Mouse (Mus musculus): ENCODE measurements around the gene Ubtf.

Ubtf gene

GRCm38 (mm10) chr11:102346926-102347325 is 27.4 kb upstream of the Ubtf start:
- no peak for DNase-seq (ENCODE audit: low read depth)

DNA sequence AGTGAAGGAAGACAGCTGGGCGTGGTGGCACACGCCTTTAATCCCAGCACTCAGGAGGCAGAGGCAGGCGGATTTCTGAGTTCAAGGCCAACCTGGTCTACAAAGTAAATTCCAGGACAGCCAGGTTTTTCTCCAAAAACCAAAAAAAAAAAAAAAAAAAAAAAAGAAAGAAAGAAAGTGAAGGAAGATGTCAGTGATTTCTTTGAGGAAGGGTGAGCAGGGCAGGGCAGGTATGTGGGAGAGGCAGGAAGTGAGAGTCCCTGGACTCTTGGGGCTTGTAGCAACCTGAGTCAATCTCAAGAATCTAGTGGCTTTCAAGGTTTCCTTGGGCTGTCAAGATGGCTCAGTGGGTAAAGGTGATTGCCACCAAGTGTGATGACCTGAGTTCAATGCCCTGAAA is 24.9 kb upstream of the Ubtf start:
- DNase-seq (ENCODE audit: low read depth): no peak

- no peak for DNase-seq (ENCODE audit: low read depth)
Observed at GRCm38 (mm10) chr11:102342742-102343141, 23.2 kb upstream of the Ubtf start.

GRCm38 (mm10) chr11:102341101-102341500 is 21.6 kb upstream of the Ubtf start:
- no peak for DNase-seq (ENCODE audit: low read depth)

GRCm38 (mm10) chr11:102339624-102340023 is 20.1 kb upstream of the Ubtf start:
- no peak for DNase-seq (ENCODE audit: low read depth)

DNA sequence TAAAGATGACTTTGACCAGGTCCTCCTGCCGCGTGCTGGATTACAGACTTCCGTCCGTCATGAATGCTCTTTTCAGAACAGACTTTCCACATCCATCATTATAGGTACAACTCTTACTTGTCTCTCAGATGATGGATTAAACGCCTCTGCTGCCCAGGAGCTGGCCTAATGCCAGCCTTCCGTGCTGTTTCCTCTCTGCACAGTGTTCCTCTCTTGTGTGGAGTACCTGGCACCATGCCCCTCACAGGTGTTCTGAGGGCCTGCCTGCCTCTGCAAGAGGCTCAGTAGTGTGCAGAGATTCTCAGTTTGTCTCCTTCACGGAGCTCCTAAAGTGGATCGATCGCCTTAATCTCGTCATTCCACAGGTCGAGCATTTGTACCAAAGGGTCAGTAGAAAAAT is 19.7 kb upstream of the Ubtf start:
- DNase-seq (ENCODE audit: low read depth): no peak

GRCm38 (mm10) chr11:102338561-102338960 is 19.0 kb upstream of the Ubtf start:
- no peak for DNase-seq (ENCODE audit: low read depth)

GRCm38 (mm10) chr11:102337921-102338320 is 18.4 kb upstream of the Ubtf start:
- DNase-seq (ENCODE audit: low read depth): no peak

DNA sequence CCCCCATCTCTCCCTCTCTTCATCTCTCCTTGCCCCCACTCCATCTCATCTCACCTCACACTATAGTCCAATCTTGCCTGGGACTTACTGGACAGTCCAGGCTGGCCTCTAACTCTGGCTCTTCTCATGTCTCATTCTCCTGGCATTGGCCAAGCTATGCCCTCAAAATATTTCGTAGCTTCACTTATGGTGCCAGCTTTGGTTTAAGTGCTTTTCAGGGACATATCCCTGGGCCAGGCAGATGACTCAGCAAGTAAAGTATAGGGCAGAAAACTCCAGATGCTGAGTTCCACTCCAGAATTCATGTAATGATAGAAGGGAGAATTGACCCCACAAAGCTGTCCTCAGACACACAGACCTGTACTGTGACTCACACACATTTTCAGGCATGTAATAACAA is 16.6 kb upstream of the Ubtf start:
- no peak for DNase-seq (ENCODE audit: low read depth)

DNA sequence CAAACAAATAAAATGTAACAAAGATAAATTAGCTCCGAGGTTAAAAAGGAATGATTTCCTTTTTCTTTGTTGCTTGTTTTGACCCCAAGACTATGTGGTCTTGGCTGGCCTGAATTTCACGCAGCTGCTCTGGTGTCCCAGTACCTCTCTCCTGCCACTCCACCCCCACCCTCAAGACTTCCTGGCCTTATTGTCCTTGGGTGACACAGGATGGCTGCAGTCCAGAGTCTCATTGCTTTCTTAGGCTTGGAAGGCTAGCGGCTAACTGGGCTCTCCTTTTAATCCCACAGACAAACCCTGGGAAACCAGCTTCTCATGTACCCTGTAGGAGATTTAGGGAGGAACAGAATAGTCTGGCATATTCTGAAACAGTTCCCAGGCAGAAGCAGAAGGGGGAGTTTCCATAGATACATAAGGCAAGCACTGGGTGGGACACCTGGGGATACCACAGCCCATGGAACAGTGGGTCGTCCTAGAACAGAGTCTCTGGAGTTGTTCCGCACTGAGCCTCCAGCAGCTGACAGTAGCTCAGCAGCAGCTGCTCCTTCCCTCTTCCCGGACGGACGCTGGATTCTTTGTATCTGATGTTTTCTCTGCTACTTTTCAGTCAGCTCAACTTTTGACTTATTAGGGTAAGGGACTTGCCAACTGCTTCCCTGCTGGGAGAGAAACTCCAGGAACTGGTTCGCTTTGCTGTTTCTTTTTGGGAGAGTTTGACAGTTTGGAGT is 15.6 kb upstream of the Ubtf start:
- DNase-seq (ENCODE audit: low read depth): no peak

DNA sequence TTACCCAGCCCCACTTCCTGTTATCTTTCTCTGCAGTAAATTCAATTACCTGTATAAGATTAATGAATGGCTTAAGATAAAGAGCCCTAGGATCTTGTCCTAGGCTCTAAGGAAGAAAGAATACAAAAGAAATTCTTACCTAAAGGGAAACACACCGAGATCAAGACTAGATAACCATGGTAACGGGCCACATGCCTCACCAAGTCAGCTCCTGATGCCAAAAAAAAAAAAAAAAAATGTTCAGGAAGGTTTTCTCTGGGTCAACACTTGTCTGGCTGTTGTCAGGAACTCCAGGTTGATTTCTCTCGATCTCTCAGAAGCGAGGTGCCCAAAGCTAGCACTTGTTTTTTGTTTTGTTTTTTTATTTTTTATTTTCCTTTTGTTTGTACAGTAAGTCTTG is 14.5 kb upstream of the Ubtf start:
- DNase-seq (ENCODE audit: low read depth): no peak

DNA sequence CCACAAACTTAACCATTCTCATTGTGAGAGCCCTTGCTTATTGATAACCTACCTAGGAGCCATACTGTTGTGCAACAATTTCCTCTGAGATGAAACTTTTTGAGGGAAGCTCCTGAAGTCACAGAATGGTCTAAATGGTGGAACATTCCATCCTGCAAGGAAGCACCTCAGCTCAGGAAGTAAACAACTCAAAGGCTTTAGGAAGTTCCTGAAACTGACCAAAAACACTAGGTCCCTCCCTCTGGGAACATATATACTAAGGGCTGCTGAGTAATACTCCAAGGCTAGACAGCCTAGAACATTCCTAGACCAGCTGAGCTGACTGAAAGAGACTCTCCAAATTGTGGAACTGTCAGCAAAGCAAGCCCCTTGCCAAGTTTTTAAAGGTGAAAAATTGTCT is 13.5 kb upstream of the Ubtf start:
- DNase-seq (ENCODE audit: low read depth): no peak

DNA sequence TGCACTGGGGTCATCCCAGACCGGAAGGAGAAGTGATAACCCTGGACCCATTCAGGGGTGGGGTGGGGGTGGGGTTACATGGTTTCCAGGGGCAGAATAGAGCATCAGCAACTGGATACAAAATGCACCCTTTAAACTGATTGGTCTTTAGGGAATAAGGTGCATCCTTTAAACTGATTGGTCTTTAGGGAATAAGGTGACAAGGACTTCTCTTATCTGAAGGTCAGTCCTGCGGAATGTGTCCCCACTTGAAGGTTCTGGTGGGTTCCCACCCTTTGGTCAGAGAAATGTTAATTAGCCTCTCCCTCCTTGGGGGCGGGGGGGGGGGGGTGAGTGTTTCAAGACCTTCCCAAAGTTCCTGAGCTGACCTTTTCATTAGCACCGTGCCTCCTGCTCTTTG is 12.3 kb upstream of the Ubtf start:
- DNase-seq (ENCODE audit: low read depth): no peak

DNA sequence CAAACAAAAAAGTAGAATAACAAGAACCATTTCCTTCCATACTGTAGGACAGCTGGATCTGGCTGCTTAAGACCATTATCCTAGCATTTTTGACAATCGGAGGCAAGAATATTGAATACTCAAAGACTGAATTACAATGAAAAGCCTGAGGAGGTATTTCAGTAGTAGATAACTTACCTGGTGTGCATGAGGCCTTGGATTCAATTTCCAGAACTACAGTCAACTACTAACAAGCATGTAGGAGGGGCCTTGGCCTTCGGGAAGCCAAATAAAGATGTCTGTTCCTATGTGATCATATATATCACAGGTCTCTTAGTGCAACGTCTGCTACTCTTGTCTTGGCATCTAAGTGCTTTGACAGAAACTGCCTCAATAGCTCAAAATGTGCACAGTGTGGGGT is 10.5 kb upstream of the Ubtf start:
- DNase-seq (ENCODE audit: low read depth): no peak

- no peak for DNase-seq (ENCODE audit: low read depth)
Observed at GRCm38 (mm10) chr11:102329518-102329917, 10.0 kb upstream of the Ubtf start.

- no peak for DNase-seq (ENCODE audit: low read depth)
Observed at GRCm38 (mm10) chr11:102327839-102328238, 8.3 kb upstream of the Ubtf start.

DNA sequence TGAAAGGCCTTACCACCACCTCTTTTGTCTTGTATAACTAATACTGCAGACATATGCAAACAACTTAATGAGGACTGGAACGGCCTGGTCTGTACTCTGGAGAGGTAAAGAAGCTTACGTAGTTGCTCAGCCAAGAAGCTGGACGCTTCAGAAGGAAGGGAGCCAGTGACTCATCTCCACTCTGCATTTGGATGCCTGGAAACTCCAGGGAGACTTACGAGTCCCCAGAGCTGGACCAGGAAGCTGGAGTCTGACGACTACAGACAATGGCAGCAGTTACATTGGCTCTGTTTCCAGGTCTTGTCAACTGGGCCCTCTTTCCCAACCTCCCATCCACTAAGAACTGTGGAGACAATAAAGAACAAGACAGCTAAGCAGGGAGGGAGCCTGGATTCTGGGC is 7.7 kb upstream of the Ubtf start:
- DNase-seq (ENCODE audit: low read depth): no peak

GRCm38 (mm10) chr11:102323516-102323915 is 4.0 kb upstream of the Ubtf start:
- DNase-seq (ENCODE audit: low read depth): no peak

DNA sequence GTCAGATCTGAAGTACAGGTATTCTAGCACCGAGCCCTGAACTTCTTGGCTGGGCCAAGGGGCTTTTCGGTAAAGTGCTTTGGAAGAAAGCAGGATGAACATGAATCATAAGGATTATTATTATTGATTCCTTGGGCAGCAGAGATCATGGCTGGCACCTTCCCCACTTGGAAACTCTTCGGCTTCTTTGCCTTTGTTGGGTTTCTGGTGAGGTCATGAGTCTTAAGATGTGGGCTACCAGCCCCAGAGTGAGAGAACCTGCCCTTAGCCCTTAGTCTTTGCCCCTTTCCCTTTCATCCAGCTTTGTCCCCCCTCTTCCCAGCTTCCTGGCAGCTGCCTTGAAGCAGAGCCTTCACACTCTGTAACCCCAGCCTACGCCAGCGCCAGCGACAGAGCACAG is 2.4 kb upstream of the Ubtf start:
- no peak for DNase-seq (ENCODE audit: low read depth)

GRCm38 (mm10) chr11:102320686-102321005 is 1.1 kb upstream of the Ubtf start:
- DNase-seq (ENCODE audit: low read depth): no peak

GRCm38 (mm10) chr11:102319941-102320685 is 571 bp upstream of the Ubtf start:
- no peak for DNase-seq (ENCODE audit: low read depth)

DNA sequence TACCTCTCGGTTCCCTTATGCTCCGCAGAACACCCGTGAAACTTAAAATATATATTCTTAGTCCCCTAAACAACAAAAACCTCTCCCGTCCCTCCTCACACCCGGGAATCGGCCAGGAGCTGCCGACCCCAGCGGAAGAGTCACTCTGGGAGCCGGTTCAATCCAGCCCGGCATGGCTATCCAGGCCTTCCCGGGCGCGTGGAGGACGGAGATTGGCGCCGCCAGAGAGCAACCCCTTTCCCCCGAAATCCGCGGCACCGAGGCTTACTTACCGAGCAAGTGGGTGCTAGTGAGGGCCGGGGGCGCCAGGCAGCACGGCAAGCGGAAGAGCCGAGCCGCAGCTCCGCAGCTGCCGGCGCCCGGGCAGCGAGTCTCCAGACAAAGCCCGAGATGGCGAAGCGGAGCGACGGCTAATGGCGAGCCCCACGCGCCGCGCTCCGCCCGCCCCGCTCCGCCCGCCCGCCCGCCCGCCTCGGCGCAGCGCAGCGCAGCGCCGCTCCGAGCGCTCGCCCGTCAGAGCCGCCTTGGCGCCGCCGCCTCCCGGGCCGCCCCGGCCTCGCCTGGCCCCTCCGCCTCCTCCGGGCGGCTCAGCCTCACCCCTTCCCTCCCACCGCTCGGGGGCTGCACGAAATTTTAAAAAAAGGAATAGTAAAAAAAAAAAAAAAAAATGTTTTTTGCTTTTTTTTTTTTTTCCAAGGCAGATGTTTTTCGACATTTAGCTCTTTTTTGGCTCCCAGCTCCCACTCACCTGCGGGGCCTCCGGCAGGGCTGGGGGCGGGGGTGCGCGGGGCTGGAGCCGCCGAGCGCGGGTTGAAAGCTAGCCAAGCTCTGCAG is 749 bp downstream of the Ubtf start:
- DNase-seq (ENCODE audit: low read depth): no peak

All from fibroblast of lung, adult 2 months (primary cell).